Mouse (Mus musculus) central nervous system, embryonic 18 days (tissue): ENCODE data around the gene Crot. TPM values are rescaled to one million over a fixed set of nuclear protein-coding genes. Genes with fewer than 3 reads are reported as not detected.

Experiments used
- polyA plus RNA-seq: library from polyadenylated mRNA; depleted of rRNA; stranded (reverse); fragments of >200 nt; gene quantifications from 2 replicates; pipeline ENCODE4 v1.2.3, GENCODE M21; 2012; rRNA removed

Crot gene
- 14.5 and 16.9 TPM in 2 replicates for polyA plus RNA-seq

GRCm38 (mm10) chr5:8996686-8997512 lies at the start of gene Crot:
Gene Crot (minus strand): TSS chr5:8997324.

Other genes with a start within 250 kb of the Crot start
- 0.74 and 1.3 TPM in 2 replicates for gene Abcb1b, start 199.2 kb downstream of the Crot start, polyA plus RNA-seq
- 0.71 and 0.84 TPM in 2 replicates for gene Abcb4, start 103.6 kb downstream of the Crot start, polyA plus RNA-seq
- gene Tmem243, start 103.3 kb upstream of the Crot start, polyA plus RNA-seq = 4.5 and 5.2 TPM in 2 replicates
- gene Dmtf1, start 164.5 kb upstream of the Crot start, polyA plus RNA-seq = 79.9 and 85.5 TPM in 2 replicates